Mouse (Mus musculus): ENCODE data around the gene Ctps2. TPM values are rescaled to one million over a fixed set of nuclear protein-coding genes. Genes with fewer than 3 reads are reported as not detected.

Ctps2 gene
- polyA plus RNA-seq, 1 experiment from 2014 or later: 46.9 TPM

DNA sequence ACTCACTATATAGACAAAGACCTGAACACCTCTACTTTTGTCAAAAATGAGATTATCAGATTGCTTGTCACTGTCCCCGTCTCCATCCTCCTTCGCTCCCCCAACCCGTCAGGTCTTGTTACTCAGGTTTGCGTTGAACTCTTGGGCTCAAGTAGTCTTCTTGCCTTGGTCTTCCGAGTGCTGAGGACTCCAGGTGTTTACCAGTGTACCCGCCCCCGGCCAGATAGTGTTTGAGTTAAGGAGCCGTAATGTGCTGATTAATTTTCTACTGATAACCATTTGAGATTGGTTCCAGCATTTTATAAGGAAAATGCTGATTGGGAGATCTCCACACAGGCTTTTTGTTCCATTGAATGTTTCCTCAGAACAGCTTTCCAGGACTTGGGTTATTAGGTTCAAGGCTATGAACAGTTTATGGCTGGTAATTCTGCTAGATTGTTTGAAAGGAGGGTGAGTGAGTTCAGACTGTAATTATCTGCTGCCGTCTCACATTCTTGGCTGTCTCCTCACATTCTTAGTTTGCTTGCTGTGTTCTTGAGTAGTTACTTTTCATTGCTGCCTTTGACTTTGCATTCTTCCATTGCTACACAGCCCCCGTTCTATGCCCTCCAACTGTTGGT, 85.9 kb downstream of the Ctps2 start:
- 81% methylated on average over 10 of the region's 10 CpGs for WGBS (ENCODE audit: insufficient replicate concordance)
- no peaks in the 10 kb centered on the region for H3K9me3 ChIP-seq (replicated peaks)
- H3K4me2 ChIP-seq: no peak overlapping the region
- no peak overlapping the region for H3K4me3 ChIP-seq (replicated peaks)
- H3K27ac ChIP-seq (replicated peaks): no peak overlapping the region
- H3K4me1 ChIP-seq (replicated peaks): no peaks in the 10 kb centered on the region
- no peaks in the 10 kb centered on the region for H3K36me3 ChIP-seq (replicated peaks)
- no peak for ATAC-seq (ENCODE audit: insufficient read depth)
- no peak overlapping the region for H3K9ac ChIP-seq
- H3K27me3 ChIP-seq: no peaks in the 10 kb centered on the region

DNA sequence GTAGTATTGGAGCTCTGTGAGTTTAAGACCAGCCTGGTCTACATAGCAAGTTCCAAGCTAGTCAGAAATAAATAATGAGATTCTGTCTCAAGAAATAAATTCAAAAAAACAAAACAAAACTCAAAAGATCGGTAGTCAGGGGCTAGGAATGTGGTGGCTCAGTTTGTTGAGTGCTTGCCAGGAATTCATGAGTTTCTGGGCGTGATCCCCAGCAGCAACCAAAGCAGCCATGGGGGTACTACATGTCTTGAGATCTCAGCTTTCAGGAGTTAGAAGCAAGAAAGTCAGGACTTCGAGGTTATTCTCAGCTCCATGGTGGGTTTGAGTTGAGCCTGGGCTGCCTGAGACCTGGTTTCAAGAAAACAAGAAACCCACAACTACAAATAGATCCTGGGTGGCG, 90.4 kb downstream of the Ctps2 start:
- ATAC-seq (ENCODE audit: insufficient read depth): no peak
- no peaks in the 10 kb centered on the region for H3K9me3 ChIP-seq (replicated peaks)
- H3K4me3 ChIP-seq (replicated peaks): no peak overlapping the region
- H3K27me3 ChIP-seq: no peaks in the 10 kb centered on the region
- H3K36me3 ChIP-seq (replicated peaks): no peaks in the 10 kb centered on the region
- no peak overlapping the region for H3K9ac ChIP-seq
- no peak overlapping the region for H3K4me2 ChIP-seq
- H3K4me1 ChIP-seq (replicated peaks): no peaks in the 10 kb centered on the region
- WGBS (ENCODE audit: insufficient replicate concordance): 58% methylated on average over 4 of the region's 4 CpGs
- no peak overlapping the region for H3K27ac ChIP-seq (replicated peaks)

DNA sequence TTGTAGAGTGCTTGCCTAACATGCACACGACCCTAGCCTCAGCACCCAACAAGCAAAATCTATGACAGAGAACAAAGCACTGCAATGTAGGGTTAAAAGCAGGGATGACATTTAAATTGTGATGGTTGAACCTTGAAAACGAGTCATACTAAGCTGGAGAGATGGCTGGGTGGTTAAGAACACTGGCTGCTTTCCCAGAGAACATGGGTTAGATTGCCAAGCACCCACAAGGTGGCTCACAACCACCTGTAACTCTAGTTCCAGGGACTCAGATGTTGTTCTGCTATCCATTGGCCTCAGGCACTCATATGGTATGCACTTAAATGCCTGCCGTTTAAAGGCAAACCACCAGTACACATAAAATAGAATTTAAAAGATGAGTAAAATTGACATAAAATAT, 91.1 kb downstream of the Ctps2 start:
- WGBS (ENCODE audit: insufficient replicate concordance): 57% methylated on average over 3 of the region's 3 CpGs

DNA sequence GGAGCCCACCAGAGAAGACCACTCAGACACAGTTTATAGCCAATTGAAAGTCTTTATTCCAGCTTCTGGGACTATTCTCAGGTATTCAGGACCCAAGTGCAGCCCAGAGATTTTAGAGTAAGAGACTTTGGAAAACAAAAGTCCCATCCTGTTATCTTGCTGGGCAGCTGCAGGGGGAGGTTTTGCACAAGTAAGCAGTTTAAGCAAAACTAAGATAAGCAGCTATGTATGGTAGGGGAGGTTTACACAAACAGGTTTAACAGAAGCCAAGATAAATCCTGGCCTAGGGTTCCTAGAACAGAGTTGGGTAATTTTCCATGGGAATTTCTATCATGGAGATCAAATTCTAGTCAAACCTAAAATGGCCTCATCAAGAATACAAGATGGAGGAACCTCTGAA, 126.8 kb downstream of the Ctps2 start:
- Histone ChIP-seq H3K4me2 (no peak overlapping the region), H3K4me3 (replicated peaks) (no peak overlapping the region), H3K9me3 (replicated peaks) (no peaks in the 10 kb centered on the region), H3K9ac (no peak overlapping the region), H3K27me3 (no peaks in the 10 kb centered on the region), H3K27ac (replicated peaks) (no peak overlapping the region), H3K4me1 (replicated peaks) (no peaks in the 10 kb centered on the region), H3K36me3 (replicated peaks) (no peaks in the 10 kb centered on the region)
- ATAC-seq (ENCODE audit: insufficient read depth): no peak

More for the DNA sequence above, 91.1 kb downstream of the Ctps2 start:
- Histone ChIP-seq H3K4me2 (no peak overlapping the region), H3K4me3 (replicated peaks) (no peak overlapping the region), H3K9ac (no peak overlapping the region), H3K27ac (replicated peaks) (no peak overlapping the region), H3K27me3 (no peaks in the 10 kb centered on the region), H3K36me3 (replicated peaks) (no peaks in the 10 kb centered on the region), H3K9me3 (replicated peaks) (no peaks in the 10 kb centered on the region), H3K4me1 (replicated peaks) (no peaks in the 10 kb centered on the region)
- no peak for ATAC-seq (ENCODE audit: insufficient read depth)

- Histone ChIP-seq H3K4me2 (no peak overlapping the region), H3K9me3 (replicated peaks) (no peaks in the 10 kb centered on the region), H3K9ac (no peak overlapping the region), H3K27ac (replicated peaks) (no peak overlapping the region), H3K27me3 (no peaks in the 10 kb centered on the region), H3K36me3 (replicated peaks) (no peaks in the 10 kb centered on the region), H3K4me3 (replicated peaks) (no peak overlapping the region), H3K4me1 (replicated peaks) (no peaks in the 10 kb centered on the region)
- 59% methylated on average over 3 of the region's 3 CpGs for WGBS (ENCODE audit: insufficient replicate concordance)
- ATAC-seq (ENCODE audit: insufficient read depth): no peak
Observed at GRCm38 (mm10) chrX:163038767-163039166, 137.7 kb downstream of the Ctps2 start.

GRCm38 (mm10) chrX:163042771-163043170, 141.7 kb downstream of the Ctps2 start:
- H3K36me3 ChIP-seq (replicated peaks): no peaks in the 10 kb centered on the region
- H3K4me2 ChIP-seq: no peak overlapping the region
- H3K4me1 ChIP-seq (replicated peaks): no peaks in the 10 kb centered on the region
- no peak overlapping the region for H3K4me3 ChIP-seq (replicated peaks)
- H3K9ac ChIP-seq: no peak overlapping the region
- ATAC-seq (ENCODE audit: insufficient read depth): no peak
- no peaks in the 10 kb centered on the region for H3K9me3 ChIP-seq (replicated peaks)
- H3K27me3 ChIP-seq: no peaks in the 10 kb centered on the region
- no peak overlapping the region for H3K27ac ChIP-seq (replicated peaks)
- WGBS (ENCODE audit: insufficient replicate concordance): 58% methylated on average over 1 of the region's 1 CpGs

DNA sequence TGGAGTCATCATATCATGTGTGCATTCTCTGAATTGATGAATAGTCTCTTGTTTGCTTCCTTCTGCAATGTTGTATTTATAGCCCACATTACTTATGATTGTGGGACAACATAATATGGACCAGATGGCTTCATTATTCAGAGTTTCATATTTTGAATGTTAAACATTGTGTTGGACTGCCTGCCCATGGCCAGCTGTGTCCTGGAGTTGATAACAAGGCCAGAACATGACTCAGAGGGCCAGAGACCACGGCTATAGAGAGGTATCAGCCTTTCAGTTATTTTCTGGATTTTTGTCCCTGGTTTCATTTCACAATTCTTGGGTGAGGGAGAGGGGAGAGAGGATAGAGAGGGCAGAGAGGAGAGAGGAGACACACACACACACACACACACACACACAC, 162.9 kb downstream of the Ctps2 start:
- Histone ChIP-seq H3K27ac (replicated peaks) (no peak overlapping the region), H3K9ac (no peak overlapping the region), H3K9me3 (replicated peaks) (no peaks in the 10 kb centered on the region), H3K4me3 (replicated peaks) (no peak overlapping the region), H3K4me2 (no peak overlapping the region), H3K27me3 (no peaks in the 10 kb centered on the region), H3K36me3 (replicated peaks) (no peaks in the 10 kb centered on the region), H3K4me1 (replicated peaks) (no peaks in the 10 kb centered on the region)
- no peak for ATAC-seq (ENCODE audit: insufficient read depth)
- WGBS (ENCODE audit: insufficient replicate concordance): 32% methylated on average over 1 of the region's 1 CpGs

MicroRNAs within 50 kb of the gene (microRNA counts, 519-probe panel; counts per million panel counts)
- 2,377 counts per million, percentile 39 among the panel's probes with 10 or more counts for microRNA mmu-miR-3473

Small RNA genes within 50 kb of the gene (microRNA-seq; reads per million reads assigned to microRNA genes)
- gene Mir3473a: not detected

Other genes starting within 250 kb of the Ctps2 start
- 250 and 289 TPM in 2 replicates for gene Rbbp7, start 140.8 kb upstream of the Ctps2 start, polyA plus RNA-seq (2015; fragmentation: Nextera tagmentation; extraction: Ambion mirVana)
- 6.5 and 6.9 TPM in 2 replicates for gene Txlng, start 71.8 kb upstream of the Ctps2 start, polyA plus RNA-seq (2015; fragmentation: Nextera tagmentation; extraction: Ambion mirVana)
- gene Syap1, start 12.8 kb upstream of the Ctps2 start, polyA plus RNA-seq (2015; fragmentation: Nextera tagmentation; extraction: Ambion mirVana): 11.8 TPM in 2 replicates
- gene S100g, start 63.4 kb downstream of the Ctps2 start, polyA plus RNA-seq (2015; fragmentation: Nextera tagmentation; extraction: Ambion mirVana): 5.6 and 7.5 TPM in 2 replicates